Mouse (Mus musculus): Measurements from ENCODE around the gene 2810459M11Rik. TPM values are rescaled to one million over a fixed set of nuclear protein-coding genes. Genes with fewer than 3 reads are reported as not detected.

The 2810459M11Rik gene
- polyA plus RNA-seq, 1 experiment from 2014 or later: 8.1 TPM

- no peak overlapping the region for H3K27ac ChIP-seq (ENCODE audit: low read depth, low read length)
- H3K9me3 ChIP-seq (ENCODE audit: control insufficient read depth, low read length): no peaks in the 10 kb centered on the region
- H3K4me1 ChIP-seq (ENCODE audit: control insufficient read depth, insufficient read depth, low read length): 0 out of 2 replicates have a peak, but pooled peaks cover 5% of the 10 kb centered on the region
- H3K36me3 ChIP-seq (ENCODE audit: control insufficient read depth, insufficient read depth, low read length): no peaks in the 10 kb centered on the region
- H3K4me3 ChIP-seq (ENCODE audit: low read depth, low read length): no peak overlapping the region
- H3K4me2 ChIP-seq (ENCODE audit: low read depth, low read length): no peak overlapping the region
- 85% methylated on average over 4 of the region's 4 CpGs for WGBS
- peaks cover 28% of the 10 kb centered on the region for H3K27me3 ChIP-seq (ENCODE audit: control insufficient read depth, insufficient read depth, low read length)
- no peak overlapping the region for H3K9ac ChIP-seq (replicated peaks; ENCODE audit: low read depth, low read length)
- no peak for ATAC-seq (ENCODE audit: low read depth)
Measured at GRCm38 (mm10) chr1:86048231-86048630, 2.6 kb downstream of the 2810459M11Rik start.

GRCm38 (mm10) chr1:86048744-86049143 lies 3.1 kb downstream of the 2810459M11Rik start:
- Histone ChIP-seq H3K9ac (replicated peaks; ENCODE audit: low read depth, low read length) (no peak overlapping the region), H3K36me3 (ENCODE audit: control insufficient read depth, insufficient read depth, low read length) (no peaks in the 10 kb centered on the region), H3K27me3 (ENCODE audit: control insufficient read depth, insufficient read depth, low read length) (peaks cover 25% of the 10 kb centered on the region), H3K9me3 (ENCODE audit: control insufficient read depth, low read length) (no peaks in the 10 kb centered on the region), H3K4me1 (ENCODE audit: control insufficient read depth, insufficient read depth, low read length) (0 out of 2 replicates have a peak, but pooled peaks cover 5% of the 10 kb centered on the region), H3K27ac (ENCODE audit: low read depth, low read length) (no peak overlapping the region), H3K4me3 (ENCODE audit: low read depth, low read length) (no peak overlapping the region), H3K4me2 (ENCODE audit: low read depth, low read length) (no peak overlapping the region)
- ATAC-seq (ENCODE audit: low read depth): no peak
- 84% methylated on average over 3 of the region's 3 CpGs for WGBS

- peak overlapping the region; percentile 60 for H3K27ac ChIP-seq (ENCODE audit: low read depth, low read length)
- no peak overlapping the region for H3K4me2 ChIP-seq (ENCODE audit: low read depth, low read length)
- no peaks in the 10 kb centered on the region for H3K4me1 ChIP-seq (ENCODE audit: control insufficient read depth, insufficient read depth, low read length)
- no peak overlapping the region for H3K4me3 ChIP-seq (ENCODE audit: low read depth, low read length)
- 0 out of 2 replicates have a peak, but pooled peaks cover 4% of the 10 kb centered on the region for H3K27me3 ChIP-seq (ENCODE audit: control insufficient read depth, insufficient read depth, low read length)
- 74% methylated on average over 12 of the region's 12 CpGs for WGBS
- no peaks in the 10 kb centered on the region for H3K36me3 ChIP-seq (ENCODE audit: control insufficient read depth, insufficient read depth, low read length)
- H3K9me3 ChIP-seq (ENCODE audit: control insufficient read depth, low read length): no peaks in the 10 kb centered on the region
- no peak overlapping the region for H3K9ac ChIP-seq (replicated peaks; ENCODE audit: low read depth, low read length)
- peak; percentile 75 for ATAC-seq (ENCODE audit: low read depth)
Measured at GRCm38 (mm10) chr1:86053198-86053921, 7.7 kb downstream of the 2810459M11Rik start.

GRCm38 (mm10) chr1:86054943-86055342 lies 9.3 kb downstream of the 2810459M11Rik start:
- H3K36me3 ChIP-seq (ENCODE audit: control insufficient read depth, insufficient read depth, low read length): no peaks in the 10 kb centered on the region
- ATAC-seq (ENCODE audit: low read depth): no peak
- no peaks in the 10 kb centered on the region for H3K27me3 ChIP-seq (ENCODE audit: control insufficient read depth, insufficient read depth, low read length)
- H3K9me3 ChIP-seq (ENCODE audit: control insufficient read depth, low read length): no peaks in the 10 kb centered on the region
- no peaks in the 10 kb centered on the region for H3K4me1 ChIP-seq (ENCODE audit: control insufficient read depth, insufficient read depth, low read length)
- H3K4me2 ChIP-seq (ENCODE audit: low read depth, low read length): no peak overlapping the region
- 21% methylated on average over 3 of the region's 3 CpGs for WGBS
- no peak overlapping the region for H3K4me3 ChIP-seq (ENCODE audit: low read depth, low read length)
- no peak overlapping the region for H3K9ac ChIP-seq (replicated peaks; ENCODE audit: low read depth, low read length)
- H3K27ac ChIP-seq (ENCODE audit: low read depth, low read length): no peak overlapping the region

GRCm38 (mm10) chr1:86056284-86056683 lies 10.6 kb downstream of the 2810459M11Rik start:
- no peaks in the 10 kb centered on the region for H3K36me3 ChIP-seq (ENCODE audit: control insufficient read depth, insufficient read depth, low read length)
- H3K4me2 ChIP-seq (ENCODE audit: low read depth, low read length): no peak overlapping the region
- 89% methylated on average over 4 of the region's 4 CpGs for WGBS
- H3K4me3 ChIP-seq (ENCODE audit: low read depth, low read length): no peak overlapping the region
- no peaks in the 10 kb centered on the region for H3K4me1 ChIP-seq (ENCODE audit: control insufficient read depth, insufficient read depth, low read length)
- no peak overlapping the region for H3K27ac ChIP-seq (ENCODE audit: low read depth, low read length)
- H3K27me3 ChIP-seq (ENCODE audit: control insufficient read depth, insufficient read depth, low read length): no peaks in the 10 kb centered on the region
- H3K9me3 ChIP-seq (ENCODE audit: control insufficient read depth, low read length): no peaks in the 10 kb centered on the region
- ATAC-seq (ENCODE audit: low read depth): no peak
- no peak overlapping the region for H3K9ac ChIP-seq (replicated peaks; ENCODE audit: low read depth, low read length)

- peak overlapping the region; percentile 39; the same call in 1 of the 2 replicates for H3K9ac ChIP-seq (replicated peaks; ENCODE audit: low read depth, low read length)
- H3K27me3 ChIP-seq (ENCODE audit: control insufficient read depth, insufficient read depth, low read length): no peaks in the 10 kb centered on the region
- whole genome bisulfite sequencing: 11% methylated on average over 21 of the region's 21 CpGs
- no peaks in the 10 kb centered on the region for H3K36me3 ChIP-seq (ENCODE audit: control insufficient read depth, insufficient read depth, low read length)
- peak; percentile 81 for ATAC-seq (ENCODE audit: low read depth)
- H3K27ac ChIP-seq (ENCODE audit: low read depth, low read length): peak overlapping the region; percentile 28; the same call in 1 of the 2 replicates
- peak overlapping the region; percentile 32 for H3K4me3 ChIP-seq (ENCODE audit: low read depth, low read length)
- peak overlapping the region; percentile 54 for H3K4me2 ChIP-seq (ENCODE audit: low read depth, low read length)
- H3K4me1 ChIP-seq (ENCODE audit: control insufficient read depth, insufficient read depth, low read length): no peaks in the 10 kb centered on the region
- no peaks in the 10 kb centered on the region for H3K9me3 ChIP-seq (ENCODE audit: control insufficient read depth, low read length)
Measured at GRCm38 (mm10) chr1:86058856-86059769, 13.4 kb downstream of the 2810459M11Rik start.

- no peaks in the 10 kb centered on the region for H3K9me3 ChIP-seq (ENCODE audit: control insufficient read depth, low read length)
- no peak overlapping the region for H3K4me2 ChIP-seq (ENCODE audit: low read depth, low read length)
- ATAC-seq (ENCODE audit: low read depth): no peak
- no peak overlapping the region for H3K4me3 ChIP-seq (ENCODE audit: low read depth, low read length)
- no peaks in the 10 kb centered on the region for H3K36me3 ChIP-seq (ENCODE audit: control insufficient read depth, insufficient read depth, low read length)
- H3K27me3 ChIP-seq (ENCODE audit: control insufficient read depth, insufficient read depth, low read length): no peaks in the 10 kb centered on the region
- peaks cover 6% of the 10 kb centered on the region for H3K4me1 ChIP-seq (ENCODE audit: control insufficient read depth, insufficient read depth, low read length)
- WGBS: 91% methylated on average over 6 of the region's 6 CpGs
- H3K27ac ChIP-seq (ENCODE audit: low read depth, low read length): no peak overlapping the region
- no peak overlapping the region for H3K9ac ChIP-seq (replicated peaks; ENCODE audit: low read depth, low read length)
Measured at GRCm38 (mm10) chr1:86062523-86062922, 16.9 kb downstream of the 2810459M11Rik start.

GRCm38 (mm10) chr1:86064271-86064991 lies 18.8 kb downstream of the 2810459M11Rik start, which contains the start of gene Psmd1:
Psmd1 (plus strand) TSS chr1:86064387.
- under 1% methylated on average over 43 of the region's 47 CpGs for WGBS
- Histone ChIP-seq H3K27me3 (ENCODE audit: control insufficient read depth, insufficient read depth, low read length) (no peaks in the 10 kb centered on the region), H3K36me3 (ENCODE audit: control insufficient read depth, insufficient read depth, low read length) (no peaks in the 10 kb centered on the region), H3K9me3 (ENCODE audit: control insufficient read depth, low read length) (no peaks in the 10 kb centered on the region), H3K9ac (replicated peaks; ENCODE audit: low read depth, low read length) (peak within 1 kb of the TSS; percentile 97), H3K4me3 (ENCODE audit: low read depth, low read length) (peak within 1 kb of the TSS; percentile 91), H3K4me2 (ENCODE audit: low read depth, low read length) (peak within 1 kb of the TSS; percentile 88), H3K4me1 (ENCODE audit: control insufficient read depth, insufficient read depth, low read length) (peaks cover 6% of the 10 kb centered on the region), H3K27ac (ENCODE audit: low read depth, low read length) (peak within 1 kb of the TSS; percentile 77)
- peak; percentile 94 for ATAC-seq (ENCODE audit: low read depth)
